7 mouse cellular contexts compared by ENCODE assay signal in the genomic region with DNA sequence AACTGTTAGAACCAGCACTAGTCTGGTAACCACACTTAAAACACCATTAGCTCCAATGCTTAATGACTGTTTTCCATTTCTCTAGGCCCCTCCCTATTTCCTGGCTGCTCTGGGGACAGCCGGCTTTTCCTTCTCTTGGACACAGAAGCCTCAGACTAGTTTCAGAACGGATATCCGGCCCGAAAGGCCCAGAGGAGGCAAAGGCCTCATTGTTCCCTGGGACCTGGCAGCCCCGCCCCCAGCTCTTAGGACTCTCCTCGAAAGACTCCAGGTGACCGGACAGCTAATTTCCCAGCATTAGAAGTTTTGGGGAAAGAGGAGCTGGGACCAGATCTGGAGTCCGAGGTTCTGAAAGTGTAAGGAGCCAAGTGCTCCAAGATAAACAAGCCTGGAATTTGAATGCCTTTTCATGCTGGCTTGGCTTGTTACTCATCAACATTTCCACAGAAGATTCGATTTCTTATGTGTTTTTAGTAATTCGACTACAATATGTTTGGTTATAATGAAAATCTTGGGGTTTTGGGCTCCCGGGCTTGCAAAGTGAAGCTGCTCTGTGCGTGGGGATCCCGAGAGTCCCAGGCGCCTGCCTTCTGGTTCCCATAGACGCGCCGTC. TPM values are rescaled to one million over a fixed set of nuclear protein-coding genes. Genes with fewer than 3 reads are reported as not detected.
A peak's percentile ranks its signal among the peaks of the same experiment; 100 is the strongest.
DNase-seq lines count a peak whose midpoint lies in the region; ATAC-seq and TF ChIP-seq lines count a peak whose summit lies in the region.

No protein-coding gene starts in this region.

- H3K36me3 ChIP-seq in hindbrain, embryonic 14.5 days (replicated peaks; ENCODE audit: control insufficient read depth, insufficient read depth): no peaks in the 10 kb centered on the region
- no peaks in the 10 kb centered on the region for H3K36me3 ChIP-seq in spleen, adult 2 months (ENCODE audit: control insufficient read depth, insufficient read depth, low read length)

- H3K4me1 ChIP-seq in cerebellum, adult 2 months (ENCODE audit: control insufficient read depth, insufficient read depth, low read length): no peaks in the 10 kb centered on the region
- peaks cover 14% of the 10 kb centered on the region for H3K4me1 ChIP-seq in hindbrain, embryonic 14.5 days (replicated peaks; ENCODE audit: control insufficient read depth, insufficient read depth, low read length)
- no peaks in the 10 kb centered on the region; the same call in 1 of the 2 replicates for H3K4me1 ChIP-seq in spleen, adult 2 months (ENCODE audit: control insufficient read depth, insufficient read depth, insufficient read length)

- peak overlapping the region; percentile 65 for H3K9ac ChIP-seq in hindbrain, embryonic 14.5 days

- TF ChIP-seq POLR2A in cerebellum, adult 2 months (IDR thresholded peaks at IDR 0.05; ENCODE audit: borderline replicate concordance, insufficient read depth, low read length): no peak
- TF ChIP-seq POLR2A in spleen, adult 2 months (IDR thresholded peaks at IDR 0.05; ENCODE audit: low read depth, low read length): no peak

- H3K27me3 ChIP-seq in cerebellum, adult 2 months (ENCODE audit: control insufficient read depth, insufficient read depth, low read length): no peaks in the 10 kb centered on the region
- no peaks in the 10 kb centered on the region for H3K27me3 ChIP-seq in hindbrain, embryonic 14.5 days (ENCODE audit: control insufficient read depth, insufficient read depth, low read length)
- no peaks in the 10 kb centered on the region for H3K27me3 ChIP-seq in spleen, adult 2 months (ENCODE audit: control insufficient read depth, insufficient read depth, low read length)

- 13% methylated on average over 17 of the region's 17 CpGs for WGBS in cerebellum, adult 2 months
- WGBS in hindbrain, embryonic 14.5 days: 5% methylated on average over 17 of the region's 17 CpGs
- 15% methylated on average over 17 of the region's 17 CpGs for WGBS in spleen, adult 2 months

- peak overlapping the region; percentile 61 for H3K4me3 ChIP-seq in cerebellum, adult 2 months (replicated peaks; ENCODE audit: insufficient read depth, low read depth, low read length)
- H3K4me3 ChIP-seq in hindbrain, embryonic 14.5 days (replicated peaks; ENCODE audit: low read length): peak overlapping the region; percentile 60
- H3K4me3 ChIP-seq in spleen, adult 2 months (ENCODE audit: extremely low read depth, insufficient read depth, insufficient read length): peak overlapping the region; percentile 58; the same call in 1 of the 2 replicates

- peak overlapping the region; percentile 55 for H3K4me2 ChIP-seq in hindbrain, embryonic 14.5 days (replicated peaks)

- no peak; the same call in 1 of the 2 replicates for TF ChIP-seq CTCF in cerebellum, adult 2 months (IDR thresholded peaks at IDR 0.05; ENCODE audit: borderline replicate concordance, insufficient read depth, low read depth, low read length)
- no peak for TF ChIP-seq CTCF in spleen, adult 2 months (IDR thresholded peaks at IDR 0.05; ENCODE audit: extremely low read depth, insufficient read depth, insufficient read length, insufficient replicate concordance)

- H3K27ac ChIP-seq in cerebellum, adult 2 months (ENCODE audit: insufficient read depth, low read length): no peak overlapping the region
- peak overlapping the region; percentile 86 for H3K27ac ChIP-seq in hindbrain, embryonic 14.5 days
- no peak overlapping the region; the same call in 1 of the 2 replicates for H3K27ac ChIP-seq in spleen, adult 2 months (ENCODE audit: insufficient read depth, low read length)

- peak; percentile 3 for DNase-seq in T-cell, adult 2 months (ENCODE audit: low spot score)
- DNase-seq in cerebellum, adult 2 months: peak; percentile 43 to 46
- peak; percentile 63 for DNase-seq in gastrocnemius, adult 18-20 months (ENCODE audit: low spot score)
- DNase-seq in hindbrain, embryonic 14.5 days (ENCODE audit: low spot score): no peak
- peak; percentile 11 to 85 for DNase-seq in left cerebral cortex, postnatal 10 days (ENCODE audit: extremely low spot score in 1 of 2, low spot score in 2 of 2)
- DNase-seq in spleen, adult 2 months (ENCODE audit: low read depth in 1 of 2, low spot score in 2 of 2): peak in 1 of 2 experiments; percentile 23

- ATAC-seq in hindbrain, embryonic 14.5 days (ENCODE audit: low FRiP score): no peak
- 0 out of 2 replicates have a peak, but pooled peaks have one; percentile 16 for ATAC-seq in megakaryocyte-erythroid progenitor cell, adult 5-6 weeks (replicated peaks; ENCODE audit: low FRiP score, low TSS enrichment, poor library complexity, severe bottlenecking)

- intact Hi-C loops in left cerebral cortex, postnatal 10 days (cut with DNase I): loop anchor here (2.0 kb wide), 1 partner anchor 196 kb away; no protein-coding TSS in a partner anchor

- no peaks in the 10 kb centered on the region for H3K9me3 ChIP-seq in hindbrain, embryonic 14.5 days (ENCODE audit: control insufficient read depth, low read length)

RNA-seq across cellular contexts. Expression of a gene that starts 0.3 kb away (rescaled TPM):
- 9.6 and 11.0 TPM in 2 replicates for polyA plus RNA-seq in cerebellum, adult 2 months (2012; rRNA removed)
- total RNA-seq in gastrocnemius, adult 18-20 months (2021): 1 to 10 TPM; 2.0 to 5.9 TPM
- 3.1 and 3.4 TPM in 2 replicates for polyA plus RNA-seq in hindbrain, embryonic 14.5 days (2014; fragmentation: Nextera tagmentation; extraction: Ambion mirVana)
- total RNA-seq in left cerebral cortex, postnatal 10 days (2021): 10 to 100 TPM; 10.9 to 15.4 TPM
- total RNA-seq in megakaryocyte-erythroid progenitor cell, adult 5-6 weeks (2014; fragmentation: Nextera tagmentation): 1.4 and 1.9 TPM in 2 replicates
- total RNA-seq in megakaryocyte-erythroid progenitor cell, adult 5-6 weeks (2017): 2.1 and 4.0 TPM in 2 replicates
- polyA plus RNA-seq in spleen, adult 2 months (2012; rRNA removed): 2.0 and 2.1 TPM in 2 replicates

RNA-seq across cellular contexts. Expression of a gene that starts 14.9 kb away (rescaled TPM):
- 139 and 144 TPM in 2 replicates for polyA plus RNA-seq in cerebellum, adult 2 months (2012; rRNA removed)
- total RNA-seq in gastrocnemius, adult 18-20 months (2021): 100 to 1,000 TPM; 218 to 227 TPM
- polyA plus RNA-seq in hindbrain, embryonic 14.5 days (2014; fragmentation: Nextera tagmentation; extraction: Ambion mirVana): 126 and 135 TPM in 2 replicates
- 10 to 100 TPM; 91.6 to 93.9 TPM for total RNA-seq in left cerebral cortex, postnatal 10 days (2021)
- 200 and 207 TPM in 2 replicates for total RNA-seq in megakaryocyte-erythroid progenitor cell, adult 5-6 weeks (2014; fragmentation: Nextera tagmentation)
- total RNA-seq in megakaryocyte-erythroid progenitor cell, adult 5-6 weeks (2017): 228 and 245 TPM in 2 replicates
- 54.0 and 55.7 TPM in 2 replicates for polyA plus RNA-seq in spleen, adult 2 months (2012; rRNA removed)

RNA-seq across cellular contexts. Expression of a gene that starts 27.9 kb away (rescaled TPM):
- polyA plus RNA-seq in cerebellum, adult 2 months (2012; rRNA removed): 19.3 and 20.0 TPM in 2 replicates
- 1 to 10 TPM; 2.0 to 2.8 TPM for total RNA-seq in gastrocnemius, adult 18-20 months (2021)
- 11.6 and 11.9 TPM in 2 replicates for polyA plus RNA-seq in hindbrain, embryonic 14.5 days (2014; fragmentation: Nextera tagmentation; extraction: Ambion mirVana)
- 10 to 100 TPM; 10.8 to 11.5 TPM for total RNA-seq in left cerebral cortex, postnatal 10 days (2021)
- total RNA-seq in megakaryocyte-erythroid progenitor cell, adult 5-6 weeks (2014; fragmentation: Nextera tagmentation): 2.4 and 3.2 TPM in 2 replicates
- 2.8 and 4.2 TPM in 2 replicates for total RNA-seq in megakaryocyte-erythroid progenitor cell, adult 5-6 weeks (2017)
- 0.52 and 0.94 TPM in 2 replicates for polyA plus RNA-seq in spleen, adult 2 months (2012; rRNA removed)
